Mouse (Mus musculus): ENCODE measurements around the gene Armc12. TPM values are rescaled to one million over a fixed set of nuclear protein-coding genes. Genes with fewer than 3 reads are reported as not detected.

Armc12 gene
- total RNA-seq, 2 experiments from 2014 or later, result not detected

- DNase-seq (ENCODE audit: extremely low spot score in 1 of 2, low spot score in 1 of 2), result peak in 1 of 2 experiments; percentile 51
Observed at GRCm38 (mm10) chr17:28580396-28580795, 49.8 kb downstream of the Armc12 start.

GRCm38 (mm10) chr17:28581056-28581455 lies 50.5 kb downstream of the Armc12 start:
- no peak for DNase-seq (ENCODE audit: extremely low spot score in 1 of 2, low spot score in 1 of 2)

DNA sequence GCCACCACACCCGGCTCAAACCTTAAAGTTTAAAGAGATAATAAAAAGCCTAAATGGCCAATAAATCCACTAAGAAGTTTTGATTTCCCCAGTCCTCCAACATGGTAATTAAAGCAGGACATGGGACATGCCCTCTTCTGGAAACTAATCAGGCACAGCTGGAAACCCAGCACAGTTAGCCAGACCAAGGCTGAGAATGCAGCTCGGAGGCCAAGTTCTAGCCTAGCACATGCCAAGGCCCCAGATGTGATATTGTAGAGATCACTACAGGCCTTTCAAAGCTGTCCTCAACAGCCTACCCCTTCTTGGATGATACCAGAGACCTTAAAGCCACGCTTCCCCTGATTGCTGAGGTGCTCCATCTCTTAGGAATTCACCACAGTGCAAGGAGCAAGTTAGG lies 55.9 kb downstream of the Armc12 start:
- DNase-seq (ENCODE audit: extremely low spot score in 1 of 2, low spot score in 1 of 2), result no peak

- DNase-seq (ENCODE audit: extremely low spot score in 1 of 2, low spot score in 1 of 2), result no peak
Observed at GRCm38 (mm10) chr17:28588591-28588990, 58.0 kb downstream of the Armc12 start.

Small RNA genes within 50 kb of the gene (microRNA-seq; reads per million reads assigned to microRNA genes)
- 0 reads per million in 2 experiments for gene Gm25195
- gene Mir6969, result 0 reads per million in 2 experiments

Other genes starting within 250 kb of the Armc12 start
- gene Fance, start 217.3 kb upstream of the Armc12 start, total RNA-seq (2021), result 10 to 100 TPM; 22.6 to 27.1 TPM
- 100 to 1,000 TPM; 353 to 376 TPM for gene Rpl10a, start 202.3 kb upstream of the Armc12 start, total RNA-seq (2021)
- 1 to 10 TPM; 2.2 to 4.0 TPM for gene Tead3, start 180.0 kb upstream of the Armc12 start, total RNA-seq (2021)
- gene Tulp1, start 165.6 kb upstream of the Armc12 start, total RNA-seq (2021), result not detected
- 10 to 100 TPM; 62.5 to 85.0 TPM for gene Fkbp5, start 13.3 kb upstream of the Armc12 start, total RNA-seq (2021)
- gene Clpsl2, start 18.6 kb downstream of the Armc12 start, total RNA-seq (2021), result not detected
- not detected for gene Clps, start 30.0 kb downstream of the Armc12 start, total RNA-seq (2021)
- 1 to 10 TPM; 3.6 to 4.0 TPM for gene Lhfpl5, start 44.8 kb downstream of the Armc12 start, total RNA-seq (2021)
- 10 to 100 TPM; 74.0 to 88.7 TPM for gene Srpk1, start 91.9 kb downstream of the Armc12 start, total RNA-seq (2021)
- 10 to 100 TPM in 1 of 2 experiments, 1 to 10 TPM in 1; 6.0 to 10.8 TPM for gene Slc26a8, start 159.4 kb downstream of the Armc12 start, total RNA-seq (2021)
- gene Mapk14, start 160.5 kb downstream of the Armc12 start, total RNA-seq (2021), result 10 to 100 TPM; 69.7 to 82.2 TPM
- 1 to 10 TPM; 1.6 to 1.7 TPM for gene AC170998.1, start 195.3 kb downstream of the Armc12 start, total RNA-seq (2021)
- 1 to 10 TPM in 1 of 2 experiments, under 1 TPM in 1; 0.45 to 1.3 TPM for gene Mapk13, start 238.5 kb downstream of the Armc12 start, total RNA-seq (2021)

All from layer of hippocampus, postnatal 25 days (tissue).